Mouse (Mus musculus) heart, embryonic 12.5 days (tissue): ENCODE data around the gene Lce1h. TPM values are rescaled to one million over a fixed set of nuclear protein-coding genes. Genes with fewer than 3 reads are reported as not detected.

Experiments
- polyA plus RNA-seq: library from polyadenylated mRNA; unstranded; fragments of >200 nt; fragmentation: Nextera tagmentation; extraction: Ambion mirVana; gene quantifications from 2 replicates; pipeline ENCODE4 v1.2.1, GENCODE M21; 2016

The Lce1h gene
- polyA plus RNA-seq, 1 experiment from 2014 or later, result not detected

Other genes starting within 250 kb of the Lce1h start
- gene 2310046K23Rik, start 230.6 kb downstream of the Lce1h start, polyA plus RNA-seq, result not detected in 2 replicates
- gene Ivl, start 191.3 kb downstream of the Lce1h start, polyA plus RNA-seq, result not detected in 2 replicates
- not detected in 2 replicates for gene Smcp, start 176.1 kb downstream of the Lce1h start, polyA plus RNA-seq
- gene 2210017I01Rik, start 157.6 kb downstream of the Lce1h start, polyA plus RNA-seq, result not detected in 2 replicates
- not detected in 2 replicates for gene Lce6a, start 143.4 kb downstream of the Lce1h start, polyA plus RNA-seq
- not detected in 2 replicates for gene Lce1a1, start 116.8 kb downstream of the Lce1h start, polyA plus RNA-seq
- gene Lce1b, start 108.1 kb downstream of the Lce1h start, polyA plus RNA-seq, result not detected in 2 replicates
- not detected in 2 replicates for gene Lce1a2, start 94.8 kb downstream of the Lce1h start, polyA plus RNA-seq
- not detected in 2 replicates for gene Lce1c, start 85.8 kb downstream of the Lce1h start, polyA plus RNA-seq
- not detected in 2 replicates for gene Lce1d, start 77.9 kb downstream of the Lce1h start, polyA plus RNA-seq
- not detected in 2 replicates for gene Lce1e, start 56.0 kb downstream of the Lce1h start, polyA plus RNA-seq
- gene Lce1f, start 44.7 kb downstream of the Lce1h start, polyA plus RNA-seq, result not detected in 2 replicates
- gene Gm38119, start 26.0 kb downstream of the Lce1h start, polyA plus RNA-seq, result not detected in 2 replicates
- gene Lce1g, start 12.7 kb downstream of the Lce1h start, polyA plus RNA-seq, result not detected in 2 replicates
- gene Lce1i, start 13.8 kb upstream of the Lce1h start, polyA plus RNA-seq, result not detected in 2 replicates
- not detected in 2 replicates for gene Lce1j, start 25.4 kb upstream of the Lce1h start, polyA plus RNA-seq
- gene Lce1k, start 42.8 kb upstream of the Lce1h start, polyA plus RNA-seq, result not detected in 2 replicates
- gene Kprp, start 62.2 kb upstream of the Lce1h start, polyA plus RNA-seq, result not detected in 2 replicates
- gene Lce1l, start 86.2 kb upstream of the Lce1h start, polyA plus RNA-seq, result not detected in 2 replicates
- not detected in 2 replicates for gene 2310050C09Rik, start 105.2 kb upstream of the Lce1h start, polyA plus RNA-seq
- gene Lce3a, start 161.2 kb upstream of the Lce1h start, polyA plus RNA-seq, result not detected in 2 replicates
- gene Lce3b, start 167.9 kb upstream of the Lce1h start, polyA plus RNA-seq, result not detected in 2 replicates
- not detected in 2 replicates for gene Lce3c, start 179.4 kb upstream of the Lce1h start, polyA plus RNA-seq
- not detected in 2 replicates for gene Lce3d, start 192.3 kb upstream of the Lce1h start, polyA plus RNA-seq
- not detected in 2 replicates for gene Lce3e, start 202.0 kb upstream of the Lce1h start, polyA plus RNA-seq
- not detected in 2 replicates for gene Lce3f, start 227.2 kb upstream of the Lce1h start, polyA plus RNA-seq